Mouse (Mus musculus) lung, postnatal 14 days (tissue): ENCODE measurements around the gene Gm8271.
"Not testable (repeated sequence)": the region's sequence is repeated elsewhere in the genome, so short reads cannot be mapped to it uniquely, and the experiment has no call there.

Experiments
- DNase-seq: peaks from one replicate; pipeline ENCODE4 v3.0.0; 2021

Gene Gm8271

DNA sequence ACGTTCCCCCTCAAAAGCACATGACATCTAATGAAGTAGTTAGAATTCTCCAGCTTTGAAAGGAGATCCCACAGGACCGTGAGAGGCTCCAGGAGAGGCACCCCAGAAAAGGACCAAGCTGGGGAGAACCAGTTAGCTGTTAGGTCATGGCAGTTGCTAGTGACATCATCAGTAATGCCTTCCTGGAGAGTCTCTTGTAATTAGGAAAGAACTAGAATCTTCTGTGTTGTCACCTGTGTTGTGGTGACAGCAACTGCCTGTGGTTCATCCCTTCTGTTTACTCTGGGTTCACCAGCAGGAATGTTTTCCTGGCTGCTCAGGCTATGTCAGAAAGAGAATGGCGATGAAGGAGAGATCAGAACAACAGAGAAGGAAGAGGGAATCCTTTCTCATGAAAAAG lies at the start of gene Gm8271:
TSS of gene Gm8271 (plus strand) at position 301 of the 400 bp plus-strand sequence.
- DNase-seq, result not testable (repeated sequence)

- DNase-seq, result not testable (repeated sequence)
These were observed 21.4 kb upstream of the Gm8271 start, which contains the start of gene Gm3317 for GRCm38 (mm10) chr14:5164235-5164634. TSS of gene Gm3317 (plus strand) at chr14:5164535.
